Mouse (Mus musculus): ENCODE data around the gene Hnrnpa0.
"Not testable (repeated sequence)": the region's sequence is repeated elsewhere in the genome, so short reads cannot be mapped to it uniquely, and the experiment has no call there.

The Hnrnpa0 gene

GRCm38 (mm10) chr13:58128396-58128767 lies at the start of gene Hnrnpa0:
Hnrnpa0 (minus strand) TSS chr13:58128556.
- peak; percentile 94 for DNase-seq (ENCODE audit: low read depth, low spot score)

- no peak for DNase-seq (ENCODE audit: low read depth, low spot score)
Measured at GRCm38 (mm10) chr13:58177511-58178208, 49.3 kb upstream of the Hnrnpa0 start.

GRCm38 (mm10) chr13:58176105-58176504 lies 47.7 kb upstream of the Hnrnpa0 start:
- no peak for DNase-seq (ENCODE audit: low read depth, low spot score)

DNA sequence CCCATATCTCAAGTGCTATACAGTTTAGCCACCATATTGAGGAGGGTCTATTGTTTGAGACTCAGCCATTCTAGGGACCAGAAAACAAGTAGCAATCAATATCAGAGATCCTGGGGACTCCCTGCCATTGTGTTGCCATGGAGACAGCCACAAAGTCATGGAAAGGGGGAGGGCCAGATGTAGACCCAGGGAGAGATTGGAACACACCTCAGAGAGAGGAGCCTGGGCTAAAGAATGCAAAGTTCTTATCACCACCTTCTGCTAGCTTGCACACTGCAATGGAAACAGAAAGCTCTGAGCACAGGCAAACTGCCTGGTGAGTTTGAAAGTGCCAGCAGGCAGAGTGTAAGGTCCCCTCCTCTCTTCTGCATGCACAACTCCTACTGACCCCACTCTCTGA lies 39.8 kb upstream of the Hnrnpa0 start:
- no peak for DNase-seq (ENCODE audit: low read depth, low spot score)

DNA sequence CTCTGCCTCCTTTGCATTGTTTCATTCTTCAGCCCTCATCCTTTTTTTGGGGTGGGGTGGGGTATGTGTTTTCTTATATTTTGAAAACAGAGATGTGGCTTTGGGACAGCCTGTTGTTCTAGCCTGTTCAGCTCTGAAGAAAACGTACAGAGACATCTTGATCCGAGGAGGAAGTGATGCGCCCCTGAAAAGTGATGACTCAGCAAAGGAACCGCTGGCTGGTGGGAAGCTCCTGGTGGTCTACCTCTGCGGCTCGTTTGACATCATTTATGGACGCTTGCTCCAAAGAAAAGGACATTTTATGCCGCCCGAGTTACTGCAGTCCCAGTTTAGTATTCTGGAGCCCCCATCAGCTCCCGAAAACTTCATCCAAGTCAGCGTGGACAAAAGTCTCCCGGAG lies 35.0 kb upstream of the Hnrnpa0 start:
- DNase-seq (ENCODE audit: low read depth, low spot score) = no peak

DNA sequence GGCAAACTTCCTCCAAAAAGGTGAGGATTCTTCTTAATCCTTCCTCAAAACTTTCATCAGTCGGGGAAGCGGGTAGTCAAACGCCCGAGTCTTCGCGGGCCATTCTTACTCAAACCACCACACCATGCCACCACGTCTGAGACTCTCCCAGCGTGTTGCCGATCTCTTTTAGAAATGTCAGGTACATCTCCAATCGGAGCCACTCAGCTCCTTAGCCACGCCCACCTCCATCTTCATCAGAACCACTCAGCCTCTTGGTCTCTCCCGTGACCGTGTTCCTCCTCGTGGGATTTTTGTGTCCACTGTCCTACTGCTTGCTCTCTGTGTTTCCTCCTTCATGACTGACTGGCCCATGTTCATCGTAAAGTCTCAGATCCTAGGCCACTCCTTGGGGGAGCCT lies 32.4 kb upstream of the Hnrnpa0 start:
- DNase-seq (ENCODE audit: low read depth, low spot score) = no peak

GRCm38 (mm10) chr13:58158099-58158912 lies 29.9 kb upstream of the Hnrnpa0 start:
- DNase-seq (ENCODE audit: low read depth, low spot score) = peak; percentile 93

GRCm38 (mm10) chr13:58157447-58158098 lies 29.2 kb upstream of the Hnrnpa0 start, which contains the start of gene Idnk:
Idnk (plus strand) TSS chr13:58157649.
- DNase-seq (ENCODE audit: low read depth, low spot score) = peak; percentile 88

DNA sequence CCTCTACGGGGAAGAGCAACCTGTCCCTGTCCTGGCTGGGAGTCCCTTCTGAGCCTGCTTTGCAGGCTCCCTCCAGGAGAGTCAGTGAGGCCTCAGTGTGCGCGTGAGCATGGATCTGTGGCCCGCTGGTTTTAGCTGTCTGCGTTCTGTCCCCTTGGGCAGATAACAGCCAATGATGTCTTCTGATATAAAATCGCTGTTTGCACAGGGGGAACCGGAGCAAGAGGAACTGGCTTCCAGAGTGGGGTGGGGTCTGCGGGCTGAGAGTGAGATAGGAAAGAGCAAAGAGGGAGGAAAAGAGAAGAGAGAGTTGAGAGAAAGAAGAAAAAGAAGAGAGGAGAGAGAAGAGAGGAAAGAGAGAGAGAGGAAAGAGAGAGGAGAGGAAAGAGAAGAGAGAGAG lies 28.7 kb upstream of the Hnrnpa0 start:
- no peak for DNase-seq (ENCODE audit: low read depth, low spot score)

- DNase-seq (ENCODE audit: low read depth, low spot score) = no peak
Measured at GRCm38 (mm10) chr13:58156031-58156430, 27.7 kb upstream of the Hnrnpa0 start.

DNA sequence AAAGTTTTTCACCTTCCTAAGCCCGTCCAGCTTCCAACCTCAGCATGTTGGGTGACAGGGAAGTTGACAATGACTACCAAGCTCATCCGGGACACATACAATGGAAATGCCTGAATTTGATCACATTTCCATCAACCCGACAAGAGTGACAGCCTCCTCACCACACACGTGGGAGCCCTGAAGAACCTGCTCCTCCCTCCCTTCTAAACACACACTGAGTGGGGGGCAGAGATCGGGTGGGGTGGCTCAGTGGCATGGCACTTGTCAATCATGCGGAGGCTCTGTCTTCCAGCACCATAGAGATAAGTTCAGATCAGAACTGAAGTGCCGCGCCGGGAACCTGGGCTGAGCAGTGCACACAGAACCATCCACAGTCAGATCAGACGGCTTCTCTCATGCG lies 22.1 kb upstream of the Hnrnpa0 start:
- DNase-seq (ENCODE audit: low read depth, low spot score) = no peak

DNA sequence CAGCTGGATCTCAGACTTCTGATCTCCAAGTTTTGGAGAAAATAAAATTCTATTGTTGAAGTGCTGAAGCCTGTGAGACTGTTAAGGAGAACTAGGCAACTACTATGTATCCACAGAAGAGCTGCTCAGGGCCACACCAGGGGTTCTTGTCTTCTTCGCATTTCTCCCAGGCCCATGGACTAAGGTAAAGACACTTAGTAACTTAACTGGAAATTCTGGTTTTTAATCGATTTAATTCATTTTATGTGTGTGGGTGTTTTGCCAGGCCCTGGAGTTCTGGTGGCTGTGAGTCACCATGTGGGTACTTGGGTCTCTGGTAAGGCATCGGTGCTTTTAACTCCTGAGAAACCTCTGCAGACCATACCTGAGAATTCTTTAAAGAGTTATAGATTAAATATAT lies 21.3 kb upstream of the Hnrnpa0 start:
- no peak for DNase-seq (ENCODE audit: low read depth, low spot score)

GRCm38 (mm10) chr13:58149033-58149558 lies 20.7 kb upstream of the Hnrnpa0 start:
- DNase-seq (ENCODE audit: low read depth, low spot score) = no peak

- no peak for DNase-seq (ENCODE audit: low read depth, low spot score)
Measured at GRCm38 (mm10) chr13:58148256-58148831, 20.0 kb upstream of the Hnrnpa0 start.

DNA sequence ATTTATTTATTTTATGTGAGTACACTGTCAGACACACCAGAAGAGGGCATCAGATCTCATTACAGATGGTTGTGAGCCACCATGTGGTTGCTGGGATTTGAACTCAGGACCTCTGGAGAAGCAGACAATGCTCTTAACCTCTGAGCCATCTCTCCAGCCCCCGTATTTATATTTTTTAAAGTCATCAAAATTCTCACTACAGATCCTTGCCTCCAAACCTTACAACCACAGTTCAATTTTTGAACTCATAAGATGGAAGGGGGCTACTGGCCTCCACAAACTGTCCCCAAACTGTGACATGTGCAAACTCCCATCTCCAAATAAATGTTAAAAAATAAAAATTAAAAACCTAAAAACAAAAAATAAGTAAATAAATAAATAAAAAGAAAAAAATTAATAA lies 19.4 kb upstream of the Hnrnpa0 start:
- DNase-seq (ENCODE audit: low read depth, low spot score) = no peak

GRCm38 (mm10) chr13:58146603-58147002 lies 18.2 kb upstream of the Hnrnpa0 start:
- DNase-seq (ENCODE audit: low read depth, low spot score) = not testable (repeated sequence)

DNA sequence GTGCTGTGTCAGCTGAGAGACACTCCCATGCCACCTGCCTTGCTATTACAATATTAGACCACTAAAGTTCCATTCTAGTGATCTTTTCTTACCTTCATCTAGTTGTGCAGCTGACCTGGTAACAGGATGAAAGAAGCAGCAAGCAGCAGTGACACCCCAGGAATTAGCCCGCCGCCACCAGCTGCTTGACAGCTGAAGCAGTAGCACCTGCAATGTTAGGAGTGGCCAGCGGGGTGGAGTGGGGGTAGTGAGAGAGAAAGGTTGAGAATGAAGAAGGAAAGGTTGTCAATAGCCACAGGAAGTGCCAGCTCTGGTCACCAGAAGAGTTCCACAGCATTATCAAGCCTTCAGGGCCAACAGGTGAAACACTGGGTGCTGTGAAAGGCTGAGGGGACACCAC lies 3.3 kb upstream of the Hnrnpa0 start:
- peak; percentile 48 for DNase-seq (ENCODE audit: low read depth, low spot score)

- peak; percentile 61 for DNase-seq (ENCODE audit: low read depth, low spot score)
Measured at GRCm38 (mm10) chr13:58129687-58130246, 1.4 kb upstream of the Hnrnpa0 start.

DNA sequence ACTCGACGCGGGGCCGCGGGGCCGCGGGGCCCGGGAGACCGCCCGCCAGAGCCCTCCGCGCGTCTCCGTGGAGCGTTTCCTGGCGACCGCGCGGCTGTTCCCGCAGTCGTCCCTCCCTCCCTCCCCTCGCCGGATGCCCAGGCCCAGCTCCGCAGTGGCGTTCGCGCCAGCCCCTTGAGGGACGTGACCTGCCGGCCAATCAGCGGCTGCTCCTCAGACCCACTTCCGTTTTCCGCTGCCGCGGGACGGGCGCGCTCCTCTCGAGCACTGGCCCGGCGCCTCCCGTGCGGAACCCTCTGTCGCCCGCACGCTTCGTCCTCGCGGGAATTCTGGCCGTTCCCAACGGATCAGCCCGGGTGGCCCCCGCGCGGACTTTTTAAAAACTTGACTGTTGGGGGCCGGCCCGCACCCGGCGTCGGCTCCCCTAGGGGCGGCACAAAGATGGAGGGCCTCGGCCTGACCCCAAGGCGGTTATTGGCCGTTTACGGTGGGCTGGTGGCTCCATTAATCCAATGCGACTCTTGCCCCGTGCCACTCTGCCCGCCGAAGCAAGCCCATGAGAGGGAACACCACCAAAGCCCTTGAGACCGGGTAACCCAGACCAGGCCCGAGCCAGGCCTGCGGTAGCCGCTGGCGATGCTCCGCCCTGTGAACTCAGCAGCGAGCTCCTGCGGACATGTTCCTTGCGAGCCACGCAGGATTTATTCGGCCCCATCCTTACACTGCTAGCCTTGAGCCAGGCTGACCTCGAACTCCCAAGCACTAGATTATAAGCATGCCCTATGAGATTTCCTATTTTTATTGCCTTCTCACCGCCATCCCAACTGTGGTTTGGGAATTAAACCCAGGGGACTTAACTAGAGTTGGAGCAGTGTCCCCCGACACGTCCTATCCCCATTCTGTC lies 664 bp upstream of the Hnrnpa0 start:
- DNase-seq (ENCODE audit: low read depth, low spot score) = peak; percentile 97

- peak; percentile 76 for DNase-seq (ENCODE audit: low read depth, low spot score)
Measured at GRCm38 (mm10) chr13:58127766-58128361, 492 bp downstream of the Hnrnpa0 start.
